Mouse (Mus musculus): ENCODE results near the gene Mrfap1. TPM values are rescaled to one million over a fixed set of nuclear protein-coding genes. Genes with fewer than 3 reads are reported as not detected.
"Not testable (repeated sequence)": the region's sequence is repeated elsewhere in the genome, so short reads cannot be mapped to it uniquely, and the experiment has no call there.

Mrfap1 gene
- total RNA-seq (2014; rRNA removed), result 288 and 318 TPM in 2 replicates
- 425 and 441 TPM in 2 replicates for polyA plus RNA-seq (2015; fragmentation: Nextera tagmentation; extraction: Ambion mirVana)

GRCm38 (mm10) chr5:36796296-36797014 lies at the start of gene Mrfap1:
TSS of gene Mrfap1 (minus strand) at chr5:36796772.
- Histone ChIP-seq H3K4me2 (ENCODE audit: low read depth, low read length, poor library complexity, severe bottlenecking) (peak within 1 kb of the TSS; percentile 48), H3K9ac (replicated peaks; ENCODE audit: low read length, poor library complexity, severe bottlenecking) (peak within 1 kb of the TSS; percentile 79), H3K4me3 (ENCODE audit: low read depth, low read length) (peak within 1 kb of the TSS; percentile 64), H3K27ac (ENCODE audit: low read depth, low read length) (peak within 1 kb of the TSS; percentile 91)
- not testable (repeated sequence) for H3K27me3 ChIP-seq (ENCODE audit: insufficient read depth, low read length); H3K9me3 ChIP-seq (ENCODE audit: low read length); H3K36me3 ChIP-seq (ENCODE audit: insufficient read depth, low read length); H3K4me1 ChIP-seq (ENCODE audit: insufficient read depth, low read length)
- peak; percentile 85 for ATAC-seq (ENCODE audit: low FRiP score)
- DNase-seq (ENCODE audit: low spot score), result peak; percentile 97
- under 1% methylated on average over 88 of the region's 90 CpGs for WGBS

GRCm38 (mm10) chr5:36844490-36844889 lies 47.9 kb upstream of the Mrfap1 start:
- no peaks in the 10 kb centered on the region for H3K9me3 ChIP-seq (ENCODE audit: low read length)
- no peak overlapping the region for H3K9ac ChIP-seq (replicated peaks; ENCODE audit: low read length, poor library complexity, severe bottlenecking)
- no peak for ATAC-seq (ENCODE audit: low FRiP score)
- WGBS, result 55% methylated on average over 10 of the region's 10 CpGs
- no peak for DNase-seq (ENCODE audit: low spot score)
- H3K4me2 ChIP-seq (ENCODE audit: low read depth, low read length, poor library complexity, severe bottlenecking), result no peak overlapping the region
- H3K36me3 ChIP-seq (ENCODE audit: insufficient read depth, low read length), result no peaks in the 10 kb centered on the region
- H3K4me1 ChIP-seq (ENCODE audit: insufficient read depth, low read length), result no peaks in the 10 kb centered on the region
- no peak for TF ChIP-seq CTCF (IDR thresholded peaks at IDR 0.05)
- H3K4me3 ChIP-seq (ENCODE audit: low read depth, low read length), result no peak overlapping the region
- no peaks in the 10 kb centered on the region for H3K27me3 ChIP-seq (ENCODE audit: insufficient read depth, low read length)
- no peak overlapping the region for H3K27ac ChIP-seq (ENCODE audit: low read depth, low read length)

- ATAC-seq (ENCODE audit: low FRiP score) (no peak), DNase-seq (ENCODE audit: low spot score) (no peak)
- Histone ChIP-seq H3K4me3 (ENCODE audit: low read depth, low read length) (no peak overlapping the region), H3K4me1 (ENCODE audit: insufficient read depth, low read length) (no peaks in the 10 kb centered on the region), H3K27ac (ENCODE audit: low read depth, low read length) (no peak overlapping the region), H3K9ac (replicated peaks; ENCODE audit: low read length, poor library complexity, severe bottlenecking) (no peak overlapping the region), H3K4me2 (ENCODE audit: low read depth, low read length, poor library complexity, severe bottlenecking) (no peak overlapping the region), H3K27me3 (ENCODE audit: insufficient read depth, low read length) (no peaks in the 10 kb centered on the region), H3K9me3 (ENCODE audit: low read length) (no peaks in the 10 kb centered on the region), H3K36me3 (ENCODE audit: insufficient read depth, low read length) (no peaks in the 10 kb centered on the region)
- WGBS, result 55% methylated on average over 1 of the region's 1 CpGs
- TF ChIP-seq CTCF (IDR thresholded peaks at IDR 0.05), result no peak
These were observed 45.1 kb upstream of the Mrfap1 start for GRCm38 (mm10) chr5:36841701-36842100.

GRCm38 (mm10) chr5:36840092-36840491 lies 43.5 kb upstream of the Mrfap1 start:
- no peak for TF ChIP-seq CTCF (IDR thresholded peaks at IDR 0.05)
- no peak for DNase-seq (ENCODE audit: low spot score)
- Histone ChIP-seq H3K4me1 (ENCODE audit: insufficient read depth, low read length) (no peaks in the 10 kb centered on the region), H3K36me3 (ENCODE audit: insufficient read depth, low read length) (no peaks in the 10 kb centered on the region), H3K27ac (ENCODE audit: low read depth, low read length) (no peak overlapping the region), H3K9ac (replicated peaks; ENCODE audit: low read length, poor library complexity, severe bottlenecking) (no peak overlapping the region), H3K27me3 (ENCODE audit: insufficient read depth, low read length) (no peaks in the 10 kb centered on the region), H3K4me2 (ENCODE audit: low read depth, low read length, poor library complexity, severe bottlenecking) (no peak overlapping the region), H3K4me3 (ENCODE audit: low read depth, low read length) (no peak overlapping the region), H3K9me3 (ENCODE audit: low read length) (no peaks in the 10 kb centered on the region)
- no peak for ATAC-seq (ENCODE audit: low FRiP score)
- WGBS, result 83% methylated on average over 7 of the region's 7 CpGs

- no peak for ATAC-seq (ENCODE audit: low FRiP score)
- no peak overlapping the region for H3K27ac ChIP-seq (ENCODE audit: low read depth, low read length)
- no peak for DNase-seq (ENCODE audit: low spot score)
- H3K4me3 ChIP-seq (ENCODE audit: low read depth, low read length), result no peak overlapping the region
- H3K9me3 ChIP-seq (ENCODE audit: low read length), result no peaks in the 10 kb centered on the region
- H3K4me1 ChIP-seq (ENCODE audit: insufficient read depth, low read length), result no peaks in the 10 kb centered on the region
- no peak overlapping the region for H3K9ac ChIP-seq (replicated peaks; ENCODE audit: low read length, poor library complexity, severe bottlenecking)
- 76% methylated on average over 8 of the region's 8 CpGs for WGBS
- H3K36me3 ChIP-seq (ENCODE audit: insufficient read depth, low read length), result no peaks in the 10 kb centered on the region
- H3K27me3 ChIP-seq (ENCODE audit: insufficient read depth, low read length), result no peaks in the 10 kb centered on the region
- H3K4me2 ChIP-seq (ENCODE audit: low read depth, low read length, poor library complexity, severe bottlenecking), result no peak overlapping the region
- no peak for TF ChIP-seq CTCF (IDR thresholded peaks at IDR 0.05)
These were observed 43.0 kb upstream of the Mrfap1 start for GRCm38 (mm10) chr5:36839602-36840001.

- WGBS, result 89% methylated on average over 2 of the region's 2 CpGs
- no peak overlapping the region for H3K4me2 ChIP-seq (ENCODE audit: low read depth, low read length, poor library complexity, severe bottlenecking)
- no peaks in the 10 kb centered on the region for H3K27me3 ChIP-seq (ENCODE audit: insufficient read depth, low read length)
- ATAC-seq (ENCODE audit: low FRiP score), result no peak
- no peak overlapping the region for H3K9ac ChIP-seq (replicated peaks; ENCODE audit: low read length, poor library complexity, severe bottlenecking)
- H3K27ac ChIP-seq (ENCODE audit: low read depth, low read length), result no peak overlapping the region
- H3K36me3 ChIP-seq (ENCODE audit: insufficient read depth, low read length), result no peaks in the 10 kb centered on the region
- TF ChIP-seq CTCF (IDR thresholded peaks at IDR 0.05), result no peak
- H3K4me3 ChIP-seq (ENCODE audit: low read depth, low read length), result no peak overlapping the region
- no peaks in the 10 kb centered on the region for H3K4me1 ChIP-seq (ENCODE audit: insufficient read depth, low read length)
- H3K9me3 ChIP-seq (ENCODE audit: low read length), result no peaks in the 10 kb centered on the region
- peak; percentile 68 for DNase-seq (ENCODE audit: low spot score)
These were observed 42.5 kb upstream of the Mrfap1 start for GRCm38 (mm10) chr5:36839032-36839431.
